Mouse (Mus musculus) liver, postnatal 0 days (tissue): ENCODE measurements around the gene Eif3b.

Experiments used
- CTCF ChIP-seq: sonication (generic); IDR thresholded peaks from 2 replicates; pipeline ENCODE4 v1.5.1; 2016; ENCODE audit warnings: antibody characterized with exemption, low read depth
- EP300 ChIP-seq: IDR thresholded peaks from 2 replicates; pipeline ENCODE4 v1.6.1; 2016; ENCODE audit warnings: antibody characterized with exemption, low read depth, mild to moderate bottlenecking

DNA sequence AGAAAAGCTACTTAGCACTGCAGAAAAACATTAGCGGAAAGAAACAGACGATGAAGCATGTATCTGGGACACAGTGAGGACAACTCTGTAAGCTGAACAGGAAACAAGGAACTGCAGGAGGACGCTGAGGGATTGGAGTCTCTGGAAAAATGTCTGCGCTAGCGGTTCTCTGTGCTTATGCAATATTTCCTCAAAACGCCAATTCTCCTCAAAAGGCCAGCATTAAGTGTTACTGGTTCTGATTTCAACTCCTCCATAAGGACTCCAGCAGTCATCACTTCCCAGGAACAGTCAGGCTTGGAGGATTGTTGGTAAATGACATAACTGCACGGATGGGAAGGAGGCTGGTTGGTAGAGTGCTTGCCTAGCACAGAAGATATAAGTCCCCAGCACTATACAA lies 38.0 kb upstream of the Eif3b start:
- TF ChIP-seq CTCF (no peak), EP300 (no peak)
